Mouse (Mus musculus) adrenal gland, adult 2 months (tissue): ENCODE results near the gene Apeh. TPM values are rescaled to one million over a fixed set of nuclear protein-coding genes. Genes with fewer than 3 reads are reported as not detected.
"Not testable (repeated sequence)": the region's sequence is repeated elsewhere in the genome, so short reads cannot be mapped to it uniquely, and the experiment has no call there.

ENCODE experiments used
- DNase-seq: peaks from one replicate; pipeline ENCODE4 v3.0.0; 2021
- long read RNA-seq: library from polyadenylated mRNA; stranded (forward); transcript quantifications from one replicate; pipeline ENCODE4 v2.0.0, GENCODE M21; 2021
- polyA plus RNA-seq: library from polyadenylated mRNA; depleted of rRNA; stranded (reverse); fragments of >200 nt; gene quantifications from 2 replicates; pipeline ENCODE4 v1.2.3, GENCODE M21; 2012; rRNA removed
- total RNA-seq, 2 experiments: library from RNA; stranded (reverse); gene quantifications; 2 replicates each; pipeline ENCODE4 v1.2.3; 2021

Gene Apeh
- total RNA-seq (10 to 100 TPM; 90.2 to 91.6 TPM), polyA plus RNA-seq (96.2 and 121 TPM in 2 replicates)
- long read RNA-seq, transcript Apeh-206 (22 exons, 2,518 nt): major isoform, 62 of 81 reads
- long read RNA-seq, partial matches to known transcripts: 12 of 81 reads
- long read RNA-seq, other reads (novel, unspliced or antisense): 5 of 81 reads

GRCm38 (mm10) chr9:108094184-108094941 lies at the start of gene Apeh:
TSS of gene Apeh (minus strand) at chr9:108094606.
- DNase-seq: peak; percentile 98

DNA sequence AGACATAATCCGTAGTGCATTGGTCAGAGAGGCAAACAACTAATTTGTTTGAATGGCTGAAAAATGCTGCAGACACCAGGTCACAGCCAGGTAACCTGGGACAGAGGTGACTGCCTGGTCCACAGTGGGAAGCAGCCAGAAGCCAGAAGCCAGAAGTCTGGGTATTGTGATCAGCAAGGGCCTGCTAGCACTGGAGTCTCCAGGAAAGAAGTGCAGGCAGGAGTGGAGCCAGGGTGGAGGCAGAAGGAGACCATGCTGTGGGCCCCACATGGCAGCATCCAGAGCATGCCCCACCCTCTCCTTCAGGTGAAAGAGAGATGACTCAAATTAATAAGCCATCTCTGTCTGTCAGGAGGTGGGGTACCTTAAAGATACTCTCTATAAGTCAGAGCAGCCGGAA lies 49.1 kb upstream of the Apeh start:
- no peak for DNase-seq

DNA sequence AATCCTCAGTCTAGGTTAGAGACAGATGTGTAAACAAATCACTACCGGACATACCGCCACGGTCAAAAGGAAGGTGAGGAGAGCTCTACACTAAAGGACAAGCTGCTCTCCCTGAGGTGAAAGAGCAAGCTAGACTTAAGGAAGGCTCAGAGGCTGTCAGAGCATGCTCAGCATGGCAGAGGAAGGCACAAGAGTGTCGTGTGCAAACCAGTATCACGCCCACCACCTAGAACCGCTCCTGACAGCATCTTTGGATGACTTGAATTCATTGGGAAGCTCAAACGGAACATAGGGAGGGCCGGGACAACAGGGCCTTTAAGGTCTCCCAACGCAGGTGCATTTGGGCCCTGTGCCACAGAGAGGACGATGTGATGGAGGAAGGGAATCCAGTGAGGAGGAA lies 47.0 kb upstream of the Apeh start:
- no peak for DNase-seq

DNA sequence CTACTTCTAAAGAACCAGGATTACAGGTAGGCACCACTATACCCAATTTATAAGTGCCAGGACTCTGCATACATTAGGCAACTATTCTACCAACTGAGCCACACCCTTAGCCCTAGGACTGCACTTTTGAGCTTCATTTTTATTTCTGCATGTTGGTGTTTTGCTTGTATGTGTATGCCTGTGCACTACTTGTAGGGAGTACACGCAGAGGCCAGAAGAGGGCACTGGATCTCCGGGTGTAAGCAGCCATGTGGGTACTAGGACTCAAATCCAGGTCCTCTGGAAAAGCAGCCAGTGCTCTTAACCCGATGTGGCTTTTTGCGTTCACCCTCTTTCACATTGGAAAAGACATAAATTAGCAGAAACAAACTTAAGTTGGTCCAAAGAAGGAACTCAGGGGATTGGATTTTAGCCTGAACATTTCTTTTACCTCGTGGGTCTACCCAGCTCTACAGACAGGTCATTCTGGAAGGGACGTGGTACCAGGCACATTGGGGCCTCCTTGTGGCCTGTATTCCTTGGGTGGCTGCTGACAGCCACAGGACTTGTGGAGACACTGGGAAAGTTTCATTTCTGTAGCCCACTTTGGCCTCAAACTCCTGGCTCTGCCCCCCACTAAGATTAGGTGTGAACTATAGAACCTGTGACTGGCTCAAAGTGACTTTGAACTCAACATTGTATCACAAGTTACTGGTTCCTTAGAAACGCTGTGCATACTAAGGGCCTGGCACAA lies 45.7 kb upstream of the Apeh start:
- DNase-seq: no peak

GRCm38 (mm10) chr9:108139169-108139962 lies 45.0 kb upstream of the Apeh start:
- peak; percentile 21 for DNase-seq

DNA sequence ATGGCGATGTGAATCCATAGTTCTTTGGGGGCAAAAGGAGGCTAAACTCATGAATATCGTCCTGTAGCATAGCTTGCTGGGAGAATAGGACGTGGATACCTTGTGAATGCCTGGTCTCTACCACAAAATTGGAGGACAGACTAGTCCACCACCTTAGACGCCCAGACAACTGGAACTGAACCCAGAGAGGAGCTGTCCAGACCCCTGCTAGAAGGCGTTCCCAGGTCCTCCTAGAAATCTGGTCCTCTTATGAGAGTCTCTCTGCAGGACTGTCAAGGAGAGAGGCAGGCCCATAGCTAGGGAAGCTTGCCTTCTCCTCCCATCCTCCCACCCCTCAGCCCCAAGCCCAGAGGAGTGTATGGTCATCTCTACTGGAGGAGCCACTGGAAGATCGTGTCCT lies 43.7 kb upstream of the Apeh start:
- DNase-seq: no peak

GRCm38 (mm10) chr9:108137523-108137922 lies 43.1 kb upstream of the Apeh start:
- DNase-seq: no peak

GRCm38 (mm10) chr9:108136930-108137462 lies 42.6 kb upstream of the Apeh start:
- no peak for DNase-seq

DNA sequence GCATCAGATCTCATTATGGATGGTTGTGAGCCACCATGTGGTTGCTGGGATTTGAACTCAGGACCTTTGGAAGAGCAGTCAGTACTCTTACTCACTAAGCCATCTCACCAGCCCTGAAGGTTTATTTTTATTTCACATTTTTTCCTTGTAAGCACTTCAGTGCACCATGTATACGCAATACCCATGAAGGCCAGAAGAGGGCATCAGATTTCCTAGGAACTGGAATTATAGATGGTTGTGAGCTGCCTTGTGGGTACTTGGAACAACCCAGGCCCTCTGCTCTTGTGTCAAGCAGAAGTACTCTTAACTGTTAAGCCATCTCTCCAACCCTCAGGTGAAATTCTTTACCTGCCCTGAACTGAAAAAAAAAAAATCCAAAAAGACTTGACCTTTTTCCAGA lies 41.8 kb upstream of the Apeh start:
- DNase-seq: no peak

DNA sequence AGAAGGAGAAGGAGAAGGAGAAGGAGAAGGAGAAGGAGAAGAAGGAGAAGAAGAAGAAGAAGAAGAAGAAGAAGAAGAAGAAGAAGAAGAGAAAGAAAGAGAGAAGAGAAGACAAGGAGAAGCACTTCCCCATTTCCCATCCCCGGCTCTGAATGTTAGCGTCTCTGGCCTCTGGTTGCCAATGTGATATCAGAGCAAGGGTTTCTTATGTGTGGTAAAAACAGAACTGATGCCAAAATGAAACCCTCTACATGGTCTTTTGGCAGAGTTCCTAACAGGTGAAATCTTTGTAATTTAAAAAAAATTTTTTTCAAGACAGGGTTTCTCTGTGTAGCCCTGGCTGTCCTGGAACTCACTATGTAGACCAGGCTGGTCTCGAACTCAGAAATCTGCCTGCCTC lies 41.3 kb upstream of the Apeh start:
- DNase-seq: not testable (repeated sequence)

DNA sequence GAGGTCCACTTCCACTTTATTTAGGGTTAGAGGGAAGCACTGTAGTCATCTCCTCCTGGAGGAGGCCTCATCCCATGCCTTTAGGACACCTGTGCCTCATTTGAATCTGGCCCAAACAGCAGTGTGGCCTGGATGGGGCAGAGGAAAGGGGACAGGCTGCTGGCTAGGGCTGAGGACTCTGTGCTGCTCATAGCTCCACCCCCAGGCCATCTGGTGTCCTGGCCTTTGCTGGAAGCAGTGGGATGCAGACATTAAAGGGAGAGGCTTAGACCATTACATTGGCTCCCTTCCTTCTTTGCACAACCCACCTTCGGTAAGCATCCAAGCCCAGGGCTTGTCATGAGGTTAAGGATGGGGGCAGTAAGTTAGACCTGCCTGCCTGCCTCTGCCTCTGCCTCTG lies 39.1 kb upstream of the Apeh start:
- no peak for DNase-seq

DNA sequence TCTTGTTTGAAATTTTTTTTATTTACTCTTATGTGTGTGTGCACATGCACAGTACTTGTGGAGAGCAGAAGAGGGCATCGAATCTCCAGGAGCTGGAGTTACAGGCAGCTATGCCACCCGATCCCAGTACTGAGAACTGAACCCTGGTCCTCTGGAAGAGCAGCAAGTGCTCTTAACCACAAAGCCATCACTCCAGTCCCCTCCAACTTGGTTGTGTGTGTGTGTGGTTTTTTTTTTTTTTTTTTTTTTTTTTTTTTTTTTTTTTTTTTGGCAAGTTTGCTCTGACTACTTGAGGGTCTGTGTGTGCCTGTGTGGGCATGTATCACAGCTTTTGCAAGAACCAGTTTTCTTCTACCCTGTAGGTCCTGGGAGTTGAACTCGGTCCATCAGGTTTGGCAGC lies 38.0 kb upstream of the Apeh start:
- DNase-seq: no peak

DNA sequence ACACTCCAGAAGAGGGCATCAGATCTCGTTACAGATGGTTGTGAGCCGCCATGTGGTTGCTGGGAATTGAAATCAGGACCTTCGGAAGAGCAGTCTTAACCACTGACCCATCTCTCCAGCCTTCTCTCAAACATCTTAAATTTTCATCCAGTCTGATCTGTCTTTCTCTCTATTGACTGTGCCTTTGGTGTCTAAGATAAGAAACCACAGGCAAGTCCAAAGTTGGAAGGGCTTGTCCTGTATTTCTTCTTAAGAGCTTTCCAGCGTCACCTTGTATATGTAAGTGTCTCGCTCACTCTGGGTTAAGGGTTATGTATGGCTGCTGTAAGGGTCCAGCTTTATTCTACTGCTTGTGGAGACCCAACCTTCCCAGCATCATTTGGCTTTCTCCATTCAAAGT lies 37.1 kb upstream of the Apeh start:
- DNase-seq: no peak

GRCm38 (mm10) chr9:108129042-108129948 lies 34.9 kb upstream of the Apeh start:
- DNase-seq: no peak

DNA sequence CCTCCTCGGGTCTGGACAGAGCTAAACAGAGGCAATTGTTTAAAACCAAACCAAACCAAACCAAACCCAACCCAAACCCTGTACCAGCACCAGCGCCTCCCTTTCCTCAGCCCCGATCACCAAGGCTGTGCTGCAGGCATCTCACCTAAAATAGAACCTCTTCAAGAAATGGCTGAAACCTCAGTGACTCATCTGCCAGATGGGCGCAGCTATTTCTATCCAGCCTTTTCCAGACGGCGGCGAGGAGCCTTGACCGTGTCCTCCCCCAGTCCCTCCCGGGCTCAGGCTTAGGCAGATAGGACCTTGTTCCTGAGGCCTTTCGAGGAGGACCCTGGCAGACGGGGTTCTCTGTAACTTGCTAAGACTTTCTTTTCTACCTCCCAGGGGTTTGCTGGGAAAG lies 33.8 kb upstream of the Apeh start:
- DNase-seq: peak; percentile 71

DNA sequence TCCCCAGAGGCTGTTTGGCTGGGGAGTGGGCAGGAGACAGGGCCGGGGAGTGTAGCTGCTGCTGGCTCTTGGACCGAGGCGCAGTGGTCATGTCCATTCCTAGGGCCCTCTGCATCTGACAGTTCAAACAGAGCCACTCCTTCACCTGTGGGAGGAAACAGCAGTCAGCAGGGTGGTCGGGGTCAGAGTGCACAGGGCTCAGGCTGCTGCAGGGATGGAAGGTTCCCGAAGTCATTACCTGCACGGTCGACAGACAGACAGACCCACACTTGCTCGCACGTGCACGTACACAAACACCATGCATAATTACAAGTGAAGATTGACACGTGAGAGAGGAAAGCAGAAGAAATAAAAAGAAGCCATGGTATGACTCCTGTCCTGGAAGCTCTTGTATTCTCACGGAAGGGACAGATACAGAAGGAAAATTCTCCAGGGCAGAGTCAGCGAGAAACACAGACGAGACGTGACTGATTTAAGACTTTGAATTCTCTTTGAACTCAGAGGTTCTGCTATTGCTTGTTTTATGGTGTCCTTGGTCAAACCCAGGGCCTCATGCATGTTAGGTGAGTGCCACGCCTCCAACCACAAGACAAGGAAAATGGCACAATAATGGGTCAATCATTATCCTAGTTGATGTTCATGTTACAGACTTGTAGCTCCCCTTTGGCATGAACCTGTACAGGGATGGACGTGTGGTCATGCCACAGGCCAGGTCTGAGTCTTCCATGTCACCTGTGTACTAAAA lies 32.2 kb upstream of the Apeh start:
- DNase-seq: no peak

DNA sequence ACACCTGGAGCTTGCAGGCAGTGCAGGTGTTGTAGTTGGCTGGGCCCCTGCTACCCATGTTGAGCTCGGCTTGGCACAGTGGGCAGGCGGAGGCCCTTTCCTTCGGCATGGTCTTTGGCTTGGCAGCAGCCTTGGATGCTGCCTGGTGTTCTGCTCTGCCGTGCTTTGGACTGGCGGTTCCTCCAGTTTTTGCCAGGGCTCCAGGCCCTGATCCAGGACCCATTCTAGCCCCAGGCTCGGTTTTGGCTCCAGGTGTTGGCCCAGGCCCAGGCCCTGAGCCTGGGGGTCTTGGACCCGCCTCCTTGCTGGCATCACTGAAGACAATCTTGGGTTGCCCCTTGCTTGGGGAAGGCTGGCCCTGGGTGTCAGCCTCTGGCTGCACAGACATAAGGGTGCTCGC lies 31.3 kb upstream of the Apeh start:
- no peak for DNase-seq

DNA sequence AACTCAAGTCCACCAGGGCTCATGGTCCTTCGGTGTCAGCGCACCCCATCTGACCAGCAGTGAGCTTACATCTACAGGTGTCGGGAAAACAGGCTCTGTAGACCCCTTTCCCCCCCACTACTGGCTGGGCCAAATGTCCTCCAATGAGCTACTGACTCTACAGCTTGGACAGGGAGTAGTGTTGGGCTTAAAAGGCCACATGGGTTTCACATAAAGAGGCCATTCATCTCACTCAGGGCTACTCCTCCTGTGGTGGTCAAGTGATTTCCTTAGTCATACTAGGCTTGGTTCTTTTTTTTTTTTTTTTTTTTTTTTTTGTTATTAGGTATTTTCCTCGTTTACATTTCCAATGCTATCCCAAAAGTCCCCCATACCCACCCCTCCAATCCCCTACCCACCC lies 29.5 kb upstream of the Apeh start:
- peak; percentile 0 for DNase-seq

- DNase-seq: peak; percentile 89
Measured at GRCm38 (mm10) chr9:108121170-108121969, 27.0 kb upstream of the Apeh start.

- peak; percentile 40 for DNase-seq
Measured at GRCm38 (mm10) chr9:108120671-108121070, 26.3 kb upstream of the Apeh start.
